Mouse (Mus musculus) thymus, adult 2 months (tissue): Measurements from ENCODE around the gene Fam19a5.

Source experiments
- CTCF ChIP-seq: fragments of 200-500 bp; IDR thresholded peaks from 2 replicates; pipeline ENCODE4 v1.5.1; 2012; ENCODE audit warnings: mild to moderate bottlenecking, control low read depth, low read length, moderate library complexity, borderline replicate concordance; ENCODE audit not compliant: control insufficient read depth, poor library complexity, insufficient read depth; ENCODE audit errors: extremely low read depth
- POLR2A ChIP-seq: fragments of 200-500 bp; IDR thresholded peaks from 2 replicates; pipeline ENCODE4 v1.6.1; 2012; ENCODE audit warnings: mild to moderate bottlenecking, low read length, control low read depth, moderate library complexity; ENCODE audit not compliant: control insufficient read depth, poor library complexity, insufficient read depth; ENCODE audit errors: extremely low read depth

DNA sequence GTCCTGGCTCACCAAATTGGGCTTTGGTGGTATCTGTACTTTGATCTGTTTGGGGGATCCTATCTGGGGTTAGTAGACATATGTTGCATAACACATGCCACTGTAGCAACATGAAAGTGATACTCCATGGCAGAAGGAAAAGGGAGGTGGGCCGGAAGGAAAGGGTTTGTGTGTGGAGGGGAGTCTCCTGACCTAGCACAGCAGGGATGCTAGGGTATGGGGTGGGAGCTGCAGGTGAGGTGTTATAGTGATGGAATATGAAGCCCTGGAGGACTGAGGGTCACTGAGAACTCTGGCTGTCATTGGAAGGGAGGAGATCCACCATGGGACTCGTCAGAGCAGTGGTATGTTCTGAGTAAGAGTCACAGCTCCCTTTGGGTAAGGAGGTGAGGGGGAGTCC is 239.2 kb downstream of the Fam19a5 start:
- no peak for TF ChIP-seq POLR2A
- no peak for TF ChIP-seq CTCF
